Mouse (Mus musculus): ENCODE data around the gene Usb1. TPM values are rescaled to one million over a fixed set of nuclear protein-coding genes. Genes with fewer than 3 reads are reported as not detected.

Usb1 gene
- 28.4 and 29.9 TPM in 2 replicates for polyA plus RNA-seq (2014; fragmentation: Nextera tagmentation; extraction: Ambion mirVana)

- Histone ChIP-seq H3K4me2 (ENCODE audit: low read depth, low read length) (peak within 1 kb of the TSS; percentile 83), H3K27ac (ENCODE audit: low read depth, low read length) (peak within 1 kb of the TSS; percentile 87), H3K36me3 (ENCODE audit: control insufficient read depth, insufficient read depth, low read length) (peaks cover 27% of the 10 kb centered on the region), H3K27me3 (ENCODE audit: control insufficient read depth, insufficient read depth, low read length) (no peaks in the 10 kb centered on the region), H3K9ac (replicated peaks; ENCODE audit: low read depth, low read length) (peak within 1 kb of the TSS; percentile 96), H3K4me1 (ENCODE audit: control insufficient read depth, insufficient read depth, low read length) (peaks cover 10% of the 10 kb centered on the region), H3K4me3 (ENCODE audit: low read depth, low read length) (peak within 1 kb of the TSS; percentile 90), H3K9me3 (ENCODE audit: control insufficient read depth, low read length) (no peaks in the 10 kb centered on the region)
- under 1% methylated on average over 76 of the region's 80 CpGs for WGBS
- ATAC-seq (ENCODE audit: low read depth), result peak; percentile 93
Measured at GRCm38 (mm10) chr8:95331720-95332436, at the start of gene Usb1, which contains the start of gene Zfp319. Usb1 (plus strand) TSS chr8:95332284. Zfp319 (minus strand) TSS chr8:95331950.

GRCm38 (mm10) chr8:95289066-95289650 is 42.9 kb upstream of the Usb1 start:
- Histone ChIP-seq H3K4me1 (ENCODE audit: control insufficient read depth, insufficient read depth, low read length) (no peaks in the 10 kb centered on the region), H3K27me3 (ENCODE audit: control insufficient read depth, insufficient read depth, low read length) (no peaks in the 10 kb centered on the region), H3K9ac (replicated peaks; ENCODE audit: low read depth, low read length) (no peak overlapping the region), H3K4me3 (ENCODE audit: low read depth, low read length) (no peak overlapping the region), H3K9me3 (ENCODE audit: control insufficient read depth, low read length) (no peaks in the 10 kb centered on the region), H3K27ac (ENCODE audit: low read depth, low read length) (no peak overlapping the region), H3K36me3 (ENCODE audit: control insufficient read depth, insufficient read depth, low read length) (no peaks in the 10 kb centered on the region), H3K4me2 (ENCODE audit: low read depth, low read length) (no peak overlapping the region)
- no peak for ATAC-seq (ENCODE audit: low read depth)
- 76% methylated on average over 6 of the region's 6 CpGs for WGBS

- Histone ChIP-seq H3K36me3 (ENCODE audit: control insufficient read depth, insufficient read depth, low read length) (no peaks in the 10 kb centered on the region), H3K4me3 (ENCODE audit: low read depth, low read length) (no peak overlapping the region), H3K27me3 (ENCODE audit: control insufficient read depth, insufficient read depth, low read length) (no peaks in the 10 kb centered on the region), H3K27ac (ENCODE audit: low read depth, low read length) (no peak overlapping the region), H3K9me3 (ENCODE audit: control insufficient read depth, low read length) (no peaks in the 10 kb centered on the region), H3K4me2 (ENCODE audit: low read depth, low read length) (no peak overlapping the region), H3K9ac (replicated peaks; ENCODE audit: low read depth, low read length) (no peak overlapping the region), H3K4me1 (ENCODE audit: control insufficient read depth, insufficient read depth, low read length) (no peaks in the 10 kb centered on the region)
- 74% methylated on average over 11 of the region's 11 CpGs for WGBS
- ATAC-seq (ENCODE audit: low read depth), result no peak
Measured at GRCm38 (mm10) chr8:95293172-95293571, 38.9 kb upstream of the Usb1 start.

- no peaks in the 10 kb centered on the region for H3K4me1 ChIP-seq (ENCODE audit: control insufficient read depth, insufficient read depth, low read length)
- no peak overlapping the region for H3K4me2 ChIP-seq (ENCODE audit: low read depth, low read length)
- no peak overlapping the region for H3K4me3 ChIP-seq (ENCODE audit: low read depth, low read length)
- no peaks in the 10 kb centered on the region for H3K27me3 ChIP-seq (ENCODE audit: control insufficient read depth, insufficient read depth, low read length)
- WGBS, result 64% methylated on average over 7 of the region's 7 CpGs
- peak; percentile 63; the same call in 1 of the 2 replicates for ATAC-seq (ENCODE audit: low read depth)
- H3K9ac ChIP-seq (replicated peaks; ENCODE audit: low read depth, low read length), result no peak overlapping the region
- no peak overlapping the region for H3K27ac ChIP-seq (ENCODE audit: low read depth, low read length)
- no peaks in the 10 kb centered on the region for H3K36me3 ChIP-seq (ENCODE audit: control insufficient read depth, insufficient read depth, low read length)
- H3K9me3 ChIP-seq (ENCODE audit: control insufficient read depth, low read length), result no peaks in the 10 kb centered on the region
Measured at GRCm38 (mm10) chr8:95293891-95294290, 38.2 kb upstream of the Usb1 start.

- H3K36me3 ChIP-seq (ENCODE audit: control insufficient read depth, insufficient read depth, low read length), result no peaks in the 10 kb centered on the region
- H3K9ac ChIP-seq (replicated peaks; ENCODE audit: low read depth, low read length), result no peak overlapping the region
- ATAC-seq (ENCODE audit: low read depth), result no peak
- H3K27ac ChIP-seq (ENCODE audit: low read depth, low read length), result no peak overlapping the region
- H3K27me3 ChIP-seq (ENCODE audit: control insufficient read depth, insufficient read depth, low read length), result no peaks in the 10 kb centered on the region
- 22% methylated on average over 5 of the region's 5 CpGs for WGBS
- no peak overlapping the region for H3K4me3 ChIP-seq (ENCODE audit: low read depth, low read length)
- H3K4me2 ChIP-seq (ENCODE audit: low read depth, low read length), result no peak overlapping the region
- H3K9me3 ChIP-seq (ENCODE audit: control insufficient read depth, low read length), result no peaks in the 10 kb centered on the region
- H3K4me1 ChIP-seq (ENCODE audit: control insufficient read depth, insufficient read depth, low read length), result no peaks in the 10 kb centered on the region
Measured at GRCm38 (mm10) chr8:95302410-95302809, 29.7 kb upstream of the Usb1 start.

- H3K27ac ChIP-seq (ENCODE audit: low read depth, low read length), result no peak overlapping the region
- H3K9ac ChIP-seq (replicated peaks; ENCODE audit: low read depth, low read length), result no peak overlapping the region
- H3K9me3 ChIP-seq (ENCODE audit: control insufficient read depth, low read length), result no peaks in the 10 kb centered on the region
- no peaks in the 10 kb centered on the region for H3K36me3 ChIP-seq (ENCODE audit: control insufficient read depth, insufficient read depth, low read length)
- no peak overlapping the region for H3K4me3 ChIP-seq (ENCODE audit: low read depth, low read length)
- H3K4me2 ChIP-seq (ENCODE audit: low read depth, low read length), result no peak overlapping the region
- WGBS, result 75% methylated on average over 4 of the region's 4 CpGs
- H3K4me1 ChIP-seq (ENCODE audit: control insufficient read depth, insufficient read depth, low read length), result peaks cover 3% of the 10 kb centered on the region; the same call in 1 of the 2 replicates
- ATAC-seq (ENCODE audit: low read depth), result no peak
- H3K27me3 ChIP-seq (ENCODE audit: control insufficient read depth, insufficient read depth, low read length), result no peaks in the 10 kb centered on the region
Measured at GRCm38 (mm10) chr8:95305526-95305925, 26.6 kb upstream of the Usb1 start.

- Histone ChIP-seq H3K4me1 (ENCODE audit: control insufficient read depth, insufficient read depth, low read length) (peaks cover 4% of the 10 kb centered on the region; the same call in 1 of the 2 replicates), H3K4me3 (ENCODE audit: low read depth, low read length) (no peak within 1 kb of the TSS), H3K4me2 (ENCODE audit: low read depth, low read length) (no peak within 1 kb of the TSS), H3K27ac (ENCODE audit: low read depth, low read length) (no peak within 1 kb of the TSS), H3K9ac (replicated peaks; ENCODE audit: low read depth, low read length) (no peak within 1 kb of the TSS), H3K36me3 (ENCODE audit: control insufficient read depth, insufficient read depth, low read length) (no peaks in the 10 kb centered on the region), H3K27me3 (ENCODE audit: control insufficient read depth, insufficient read depth, low read length) (no peaks in the 10 kb centered on the region), H3K9me3 (ENCODE audit: control insufficient read depth, low read length) (no peaks in the 10 kb centered on the region)
- 49% methylated on average over 6 of the region's 6 CpGs for WGBS
- ATAC-seq (ENCODE audit: low read depth), result no peak
Measured at GRCm38 (mm10) chr8:95306431-95306830, 25.7 kb upstream of the Usb1 start, which contains the start of gene Cngb1. Cngb1 (minus strand) TSS chr8:95306585.

- no peaks in the 10 kb centered on the region for H3K36me3 ChIP-seq (ENCODE audit: control insufficient read depth, insufficient read depth, low read length)
- no peak for ATAC-seq (ENCODE audit: low read depth)
- no peak within 1 kb of the TSS for H3K4me3 ChIP-seq (ENCODE audit: low read depth, low read length)
- H3K4me1 ChIP-seq (ENCODE audit: control insufficient read depth, insufficient read depth, low read length), result peaks cover 4% of the 10 kb centered on the region; the same call in 1 of the 2 replicates
- no peak within 1 kb of the TSS for H3K4me2 ChIP-seq (ENCODE audit: low read depth, low read length)
- WGBS, result 29% methylated on average over 6 of the region's 6 CpGs
- H3K9ac ChIP-seq (replicated peaks; ENCODE audit: low read depth, low read length), result no peak within 1 kb of the TSS
- no peaks in the 10 kb centered on the region for H3K27me3 ChIP-seq (ENCODE audit: control insufficient read depth, insufficient read depth, low read length)
- no peaks in the 10 kb centered on the region for H3K9me3 ChIP-seq (ENCODE audit: control insufficient read depth, low read length)
- H3K27ac ChIP-seq (ENCODE audit: low read depth, low read length), result no peak within 1 kb of the TSS
Measured at GRCm38 (mm10) chr8:95310342-95310970, 21.6 kb upstream of the Usb1 start, which contains the start of gene Tepp. Tepp (plus strand) TSS chr8:95310566.

- Histone ChIP-seq H3K4me1 (ENCODE audit: control insufficient read depth, insufficient read depth, low read length) (peaks cover 4% of the 10 kb centered on the region; the same call in 1 of the 2 replicates), H3K36me3 (ENCODE audit: control insufficient read depth, insufficient read depth, low read length) (no peaks in the 10 kb centered on the region), H3K27ac (ENCODE audit: low read depth, low read length) (no peak overlapping the region), H3K9ac (replicated peaks; ENCODE audit: low read depth, low read length) (no peak overlapping the region), H3K27me3 (ENCODE audit: control insufficient read depth, insufficient read depth, low read length) (no peaks in the 10 kb centered on the region), H3K9me3 (ENCODE audit: control insufficient read depth, low read length) (no peaks in the 10 kb centered on the region), H3K4me3 (ENCODE audit: low read depth, low read length) (no peak overlapping the region), H3K4me2 (ENCODE audit: low read depth, low read length) (no peak overlapping the region)
- ATAC-seq (ENCODE audit: low read depth), result no peak
- WGBS, result 69% methylated on average over 18 of the region's 18 CpGs
Measured at GRCm38 (mm10) chr8:95312836-95313235, 19.2 kb upstream of the Usb1 start.
